Mouse (Mus musculus) embryo, embryonic 11 days (tissue): ENCODE measurements around the gene Prox2.
"Not testable (repeated sequence)": the region's sequence is repeated elsewhere in the genome, so short reads cannot be mapped to it uniquely, and the experiment has no call there.

Experiments
- DNase-seq: peaks from one replicate; pipeline ENCODE4 v3.0.0-alpha.2; 2015

The Prox2 gene

DNA sequence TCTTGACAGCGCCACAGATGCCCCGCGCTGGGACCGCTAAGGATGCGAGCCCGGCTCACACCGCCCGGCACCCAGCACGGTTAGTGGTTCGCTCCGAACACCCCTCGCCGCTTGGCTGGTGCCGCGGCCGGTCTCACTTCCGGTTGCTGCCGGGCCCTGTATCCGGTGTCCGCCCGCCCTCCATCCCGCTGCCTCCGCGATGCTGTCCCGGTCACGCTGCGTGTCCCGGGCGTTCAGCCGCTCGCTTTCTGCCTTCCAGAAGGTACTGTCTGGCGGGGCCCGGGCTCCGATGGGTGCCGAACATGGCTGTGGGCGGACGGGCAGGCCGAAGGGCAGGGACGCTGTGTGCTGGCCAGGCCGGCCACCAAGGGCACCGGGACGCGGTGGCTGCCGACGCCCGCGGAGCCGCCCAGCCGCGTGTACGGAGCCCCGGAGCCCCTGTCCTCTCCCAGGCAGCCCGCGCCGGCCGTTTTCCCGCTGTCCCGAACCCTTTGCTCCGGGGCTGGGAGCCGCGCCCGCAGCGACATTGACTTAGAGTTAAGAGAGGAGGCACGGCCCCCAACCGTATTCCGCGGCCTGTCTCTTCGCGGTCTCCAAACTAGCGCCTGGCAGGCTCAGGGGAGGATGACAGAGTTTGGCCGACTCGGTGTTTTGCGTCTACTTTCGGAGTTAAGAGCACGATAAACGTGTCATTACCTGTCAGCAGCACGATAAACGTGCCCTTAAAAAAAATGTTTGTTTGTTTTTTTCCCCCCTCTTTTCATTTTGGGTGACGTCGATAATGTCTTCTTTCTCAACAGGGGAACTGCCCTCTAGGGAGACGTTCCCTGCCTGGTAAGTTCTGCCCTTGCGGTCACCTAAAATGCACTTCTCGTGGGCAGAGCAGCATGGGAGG, at the start of gene Prox2, which contains the start of gene Dlst:
TSS of gene Prox2 (minus strand) at position 62 of the 895 bp plus-strand sequence.
TSS of gene Dlst (plus strand) at position 136 of the 895 bp plus-strand sequence.
- DNase-seq = peak; percentile 92

- no peak for DNase-seq
These were observed 49.0 kb upstream of the Prox2 start for GRCm38 (mm10) chr12:85159592-85159991.

- no peak for DNase-seq
These were observed 48.2 kb upstream of the Prox2 start for GRCm38 (mm10) chr12:85158801-85159200.

GRCm38 (mm10) chr12:85157797-85158460, 47.4 kb upstream of the Prox2 start:
- DNase-seq = no peak

DNA sequence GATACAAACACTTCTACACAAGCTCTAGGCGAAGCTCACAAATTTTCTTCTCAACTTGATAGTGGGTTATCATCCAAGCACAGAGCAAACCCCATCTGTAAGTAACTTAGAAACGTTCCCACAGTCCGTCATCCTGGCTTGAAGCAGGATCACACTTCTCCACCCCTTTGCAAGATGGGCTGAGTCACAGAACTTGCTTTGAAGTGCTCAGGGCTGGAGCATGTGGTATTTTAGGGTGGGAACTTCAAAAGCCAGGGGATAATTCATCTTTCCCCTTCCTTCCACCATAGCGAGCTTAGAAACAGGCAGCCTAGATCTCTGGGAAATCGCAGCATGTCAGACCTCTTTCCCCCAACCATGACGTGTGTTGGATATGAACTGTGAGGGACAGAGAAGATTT, 45.8 kb upstream of the Prox2 start:
- no peak for DNase-seq

DNA sequence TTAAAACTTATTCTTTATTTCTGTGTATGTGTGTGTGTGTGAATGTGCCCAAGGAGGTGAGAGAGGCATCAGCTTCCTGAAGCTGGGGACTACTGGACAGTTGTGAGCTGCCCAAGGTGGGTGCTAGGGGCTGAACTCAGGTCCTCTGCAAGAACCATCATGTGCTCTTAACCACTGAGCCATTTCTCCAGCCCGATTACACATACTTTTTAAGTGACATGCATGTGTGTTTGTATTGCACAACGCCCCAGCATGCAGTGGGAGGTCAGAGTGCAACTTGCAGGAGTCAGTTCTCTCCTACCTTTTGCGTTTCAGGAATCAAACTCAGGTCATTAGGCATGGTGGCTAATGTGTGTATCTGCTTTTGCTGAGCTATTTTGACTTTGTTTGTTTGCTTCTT, 42.5 kb upstream of the Prox2 start:
- no peak for DNase-seq

DNA sequence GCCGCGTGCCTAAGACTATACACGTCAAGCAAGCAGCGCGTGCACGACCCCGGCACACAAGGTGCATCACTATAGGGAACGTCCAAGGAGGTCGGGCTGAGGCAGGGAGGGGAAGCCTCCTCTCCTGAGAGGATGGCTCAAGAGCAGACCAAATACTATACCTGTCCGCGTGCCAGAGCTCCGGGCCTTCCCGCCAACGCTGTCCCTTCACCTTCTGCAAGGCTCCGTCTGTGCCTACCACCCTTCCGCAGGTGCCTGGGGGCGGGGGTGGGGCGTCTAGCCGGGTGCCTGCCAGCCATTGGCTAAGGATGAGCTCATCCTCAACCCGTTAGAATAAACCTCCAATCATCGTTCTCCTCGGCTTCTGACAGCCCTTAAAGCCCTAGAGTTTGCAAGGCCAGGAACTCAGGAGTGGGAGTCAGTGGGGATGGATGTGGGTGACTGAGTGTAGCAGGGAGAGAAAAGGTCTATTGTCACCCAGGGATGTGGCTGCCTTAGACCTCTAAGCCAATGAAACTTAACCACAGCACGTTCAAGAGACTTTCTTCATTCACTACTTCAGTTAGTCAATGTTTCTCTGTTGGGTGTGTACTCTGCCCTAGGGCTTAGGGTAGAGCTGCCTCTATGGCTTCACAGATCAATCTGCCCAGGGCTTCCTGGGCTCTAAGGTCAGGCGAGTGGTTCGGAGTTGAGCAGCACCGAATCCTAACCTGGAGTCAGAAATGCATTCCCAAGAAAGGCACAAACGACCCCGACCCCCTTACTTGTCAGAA, 40.6 kb upstream of the Prox2 start, which contains the start of gene Rps6kl1:
TSS of gene Rps6kl1 (minus strand) at position 263 of the 773 bp plus-strand sequence.
- peak; percentile 61 for DNase-seq

- peak; percentile 24 for DNase-seq
These were observed 39.9 kb upstream of the Prox2 start for GRCm38 (mm10) chr12:85150321-85151001.

GRCm38 (mm10) chr12:85146881-85147280, 36.3 kb upstream of the Prox2 start:
- DNase-seq = no peak

- DNase-seq = peak; percentile 53
These were observed 35.8 kb upstream of the Prox2 start for GRCm38 (mm10) chr12:85146355-85146754.

GRCm38 (mm10) chr12:85145630-85146029, 35.1 kb upstream of the Prox2 start:
- DNase-seq = no peak

- DNase-seq = no peak
These were observed 34.3 kb upstream of the Prox2 start for GRCm38 (mm10) chr12:85144821-85145220.

GRCm38 (mm10) chr12:85144276-85144675, 33.7 kb upstream of the Prox2 start:
- not testable (repeated sequence) for DNase-seq

GRCm38 (mm10) chr12:85142803-85143202, 32.2 kb upstream of the Prox2 start:
- peak; percentile 88 for DNase-seq

- DNase-seq = no peak
These were observed 30.5 kb upstream of the Prox2 start for GRCm38 (mm10) chr12:85141096-85141495.

DNA sequence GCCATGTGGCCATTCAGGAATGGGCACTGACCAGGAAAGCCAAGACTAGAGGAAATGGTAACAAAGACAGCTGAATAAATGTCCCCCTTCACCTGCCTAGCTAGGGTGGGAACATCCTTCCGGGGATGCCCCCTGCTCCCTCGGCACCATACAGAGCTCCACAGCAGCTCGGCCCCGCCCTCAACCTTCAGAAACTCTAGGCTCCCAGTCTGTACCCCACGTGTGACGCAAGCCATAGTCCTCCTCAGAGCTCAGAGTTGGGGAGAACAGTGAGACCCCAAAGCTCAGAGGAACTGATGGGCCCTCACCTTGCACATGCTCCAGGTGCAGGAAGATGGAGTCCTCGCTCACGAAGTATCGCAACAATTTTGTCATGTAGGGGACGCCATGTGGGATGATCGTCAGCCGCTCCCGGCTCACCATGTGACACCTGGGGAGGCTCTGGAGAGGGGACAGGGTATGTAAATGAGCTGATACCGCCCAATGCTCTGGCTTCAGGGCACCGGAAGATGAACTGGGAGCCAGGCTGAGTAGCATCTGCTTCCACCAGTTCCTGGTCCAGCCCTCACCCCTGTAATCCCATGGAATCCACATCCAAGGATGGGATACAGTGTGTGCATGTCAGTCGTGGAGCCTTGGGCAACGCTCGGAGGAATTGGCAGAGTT, 29.6 kb upstream of the Prox2 start:
- no peak for DNase-seq

GRCm38 (mm10) chr12:85136627-85137026, 26.1 kb upstream of the Prox2 start:
- no peak for DNase-seq

DNA sequence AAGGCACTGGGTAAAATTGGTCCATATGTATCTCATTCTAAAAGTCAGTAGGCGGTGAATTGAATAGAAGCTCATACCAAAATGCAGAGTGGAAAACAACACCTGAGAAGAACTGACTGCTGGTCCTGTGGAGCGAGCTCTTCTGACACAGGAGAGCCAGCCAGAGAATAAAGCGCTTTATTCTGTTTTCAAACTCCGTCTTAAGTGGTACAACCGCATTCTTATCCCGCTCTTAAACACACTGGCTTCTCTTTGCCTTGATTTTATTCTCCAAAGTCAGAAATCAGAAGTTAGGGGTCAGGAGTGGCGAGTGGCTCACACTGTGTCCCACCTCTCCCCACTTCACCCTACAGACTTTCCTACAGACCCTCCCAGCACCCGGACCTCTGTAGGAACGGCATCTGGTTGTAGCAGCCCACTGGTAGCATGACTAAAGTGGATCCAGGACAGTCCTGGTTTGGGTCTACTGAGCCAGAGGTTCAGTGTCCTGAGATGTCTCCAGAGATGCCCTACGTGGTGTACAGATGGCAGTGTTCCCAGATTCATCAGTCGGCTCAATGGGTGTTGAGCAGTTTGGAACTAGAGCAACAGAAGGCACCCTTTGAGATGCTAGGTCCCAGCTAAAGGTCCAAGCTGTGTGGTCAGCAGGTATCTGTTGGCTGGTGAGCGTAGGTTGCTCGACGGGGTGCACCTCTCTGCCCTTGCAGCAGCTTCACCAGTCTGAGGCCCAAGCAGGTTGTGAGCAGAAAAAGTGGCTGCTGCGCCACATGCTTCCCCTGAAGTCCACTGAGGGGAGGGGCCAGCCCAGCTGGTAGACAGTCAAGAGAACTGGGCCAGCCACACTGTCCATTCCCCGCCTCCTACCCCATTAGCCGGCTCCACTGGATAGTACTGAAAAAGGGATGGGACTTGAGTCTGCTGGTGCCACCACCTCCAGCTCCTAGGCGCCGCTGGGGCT, 25.2 kb upstream of the Prox2 start:
- DNase-seq = peak; percentile 29

DNA sequence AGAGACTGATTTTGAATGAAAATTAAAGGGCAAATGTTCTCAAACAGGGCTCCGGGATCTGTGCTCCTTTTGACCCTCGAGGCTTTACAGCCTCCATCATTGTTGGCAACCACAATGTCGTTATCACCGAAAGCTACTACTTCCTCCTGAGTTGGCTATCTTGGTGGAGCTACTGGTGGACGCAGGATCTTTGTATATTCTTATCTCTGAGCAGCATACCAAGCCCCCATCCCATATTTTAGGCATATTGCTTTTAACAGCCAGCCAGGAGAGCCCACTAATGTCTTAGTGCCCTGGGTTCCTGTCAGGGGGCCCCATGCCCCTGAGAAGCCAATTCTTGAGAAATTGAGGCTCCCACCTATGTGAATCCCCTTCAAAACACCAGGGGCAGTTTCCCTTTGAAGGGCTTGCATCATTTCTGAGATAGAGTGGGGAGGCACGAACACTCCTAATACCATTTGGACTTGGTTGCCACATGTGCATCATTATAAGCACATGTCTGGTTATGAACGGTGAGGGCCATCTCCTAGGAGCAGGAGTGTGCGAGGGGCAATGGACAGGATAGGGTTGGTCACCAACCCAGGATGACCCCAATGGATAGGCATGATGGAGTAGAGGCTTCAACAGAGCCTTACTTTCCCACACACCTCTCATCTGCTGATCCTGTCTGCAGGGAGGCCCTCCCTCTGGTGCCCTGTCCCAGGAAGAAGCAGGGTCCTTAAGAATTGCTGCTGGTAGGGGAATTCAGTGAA, 23.7 kb upstream of the Prox2 start:
- no peak for DNase-seq

DNA sequence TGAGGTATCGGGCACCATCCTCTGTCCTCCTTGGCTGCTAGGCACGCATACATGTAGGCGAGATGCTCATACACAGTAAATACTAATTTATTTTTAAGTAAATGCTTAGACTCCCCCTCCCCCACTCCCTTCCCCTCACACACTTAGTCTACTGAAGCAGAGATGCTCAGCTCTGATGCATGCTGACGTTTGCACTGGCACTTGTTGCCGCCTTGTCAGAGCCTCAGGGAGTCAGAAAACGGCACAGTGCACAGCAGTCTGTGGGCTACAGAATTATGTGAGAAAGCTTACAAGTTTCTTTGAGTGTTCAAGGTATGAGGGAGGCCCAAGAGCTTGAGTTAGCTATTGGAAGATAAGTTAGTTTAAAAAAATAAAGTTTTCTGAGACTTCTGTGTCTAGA, 20.8 kb upstream of the Prox2 start:
- no peak for DNase-seq
